Mouse (Mus musculus): ENCODE results near the gene Pter. TPM values are rescaled to one million over a fixed set of nuclear protein-coding genes. Genes with fewer than 3 reads are reported as not detected.

The Pter gene
- polyA plus RNA-seq (2012; rRNA removed) = 2.9 and 4.1 TPM in 2 replicates

GRCm38 (mm10) chr2:12923804-12924591 lies at the start of gene Pter:
Gene Pter, plus strand, starts transcription at chr2:12924041.

GRCm38 (mm10) chr2:13011472-13011871 lies 87.6 kb downstream of the Pter start, which contains the start of gene C1ql3:
Gene C1ql3, minus strand, starts transcription at chr2:13011806.

Other genes starting within 250 kb of the Pter start
- 0.21 and 0.27 TPM in 2 replicates for gene C1ql3, start 87.8 kb downstream of the Pter start, polyA plus RNA-seq (2012; rRNA removed)

Measured in colon, adult 2 months (tissue).